Mouse (Mus musculus) lung, embryonic 14.5 days (tissue): ENCODE measurements around the gene Lmf1. TPM values are rescaled to one million over a fixed set of nuclear protein-coding genes. Genes with fewer than 3 reads are reported as not detected.

Source experiments
- ATAC-seq: fragments of 200-750 bp; cut with Nextera tagmentation; 2 replicates; pipeline ENCODE4 v1.8.0; 2017; ENCODE audit warnings: mild to moderate bottlenecking, moderate TSS enrichment, moderate library complexity; ENCODE audit not compliant: insufficient read depth
- DNase-seq: peaks from one replicate; pipeline ENCODE4 v3.0.0-alpha.2; 2015
- H3K27ac ChIP-seq: fragments of 300-500 bp; sonication (generic); 2 replicates; pipeline ENCODE4 v1.5.1; 2014; ENCODE audit warnings: low read depth, mild to moderate bottlenecking, moderate library complexity
- H3K27me3 ChIP-seq: fragments of 300-500 bp; sonication (generic); 2 replicates; pipeline ENCODE4 v1.6.1; 2014; ENCODE audit warnings: low read length, control low read depth; ENCODE audit not compliant: insufficient read depth
- H3K36me3 ChIP-seq: fragments of 300-500 bp; sonication (generic); 2 replicates; pipeline ENCODE4 v1.6.1; 2014; ENCODE audit warnings: control low read depth; ENCODE audit not compliant: insufficient read depth
- H3K4me1 ChIP-seq: fragments of 300-500 bp; sonication (generic); 2 replicates; pipeline ENCODE4 v1.6.1; 2014; ENCODE audit warnings: antibody characterized with exemption, control low read depth; ENCODE audit not compliant: insufficient read depth
- H3K4me2 ChIP-seq: fragments of 300-500 bp; sonication (generic); 2 replicates; pipeline ENCODE4 v1.6.1; 2014; ENCODE audit warnings: mild to moderate bottlenecking
- H3K4me3 ChIP-seq: fragments of 300-500 bp; sonication (generic); 2 replicates; pipeline ENCODE4 v1.5.1; 2014; ENCODE audit warnings: low read depth, low read length
- H3K9ac ChIP-seq: fragments of 300-500 bp; sonication (generic); 2 replicates; pipeline ENCODE4 v1.6.1; 2014
- H3K9me3 ChIP-seq: fragments of 300-500 bp; sonication (generic); 2 replicates; pipeline ENCODE4 v1.6.1; 2016; ENCODE audit warnings: low read depth, low read length, control low read depth
- CTCF ChIP-seq: IDR thresholded peaks from 2 replicates; pipeline ENCODE4 v1.5.1; 2016; ENCODE audit warnings: antibody characterized with exemption, low read depth
- WGBS: fragments of 180-500 bp; shearing (Covaris S2); extraction: QIAGEN DNeasy Blood & Tissue Kit; methylation state at CpG from one replicate; pipeline ENCODE4 v1.1.7; 2014; 5-methylcytosine and 5-hydroxymethylcytosine counted together
- polyA plus RNA-seq: library from polyadenylated mRNA; unstranded; fragments of >200 nt; fragmentation: Nextera tagmentation; extraction: Ambion mirVana; gene quantifications from 2 replicates; pipeline ENCODE4 v1.2.1, GENCODE M21; 2014

The Lmf1 gene
- polyA plus RNA-seq, 1 experiment from 2014 or later, result 25.7 TPM

DNA sequence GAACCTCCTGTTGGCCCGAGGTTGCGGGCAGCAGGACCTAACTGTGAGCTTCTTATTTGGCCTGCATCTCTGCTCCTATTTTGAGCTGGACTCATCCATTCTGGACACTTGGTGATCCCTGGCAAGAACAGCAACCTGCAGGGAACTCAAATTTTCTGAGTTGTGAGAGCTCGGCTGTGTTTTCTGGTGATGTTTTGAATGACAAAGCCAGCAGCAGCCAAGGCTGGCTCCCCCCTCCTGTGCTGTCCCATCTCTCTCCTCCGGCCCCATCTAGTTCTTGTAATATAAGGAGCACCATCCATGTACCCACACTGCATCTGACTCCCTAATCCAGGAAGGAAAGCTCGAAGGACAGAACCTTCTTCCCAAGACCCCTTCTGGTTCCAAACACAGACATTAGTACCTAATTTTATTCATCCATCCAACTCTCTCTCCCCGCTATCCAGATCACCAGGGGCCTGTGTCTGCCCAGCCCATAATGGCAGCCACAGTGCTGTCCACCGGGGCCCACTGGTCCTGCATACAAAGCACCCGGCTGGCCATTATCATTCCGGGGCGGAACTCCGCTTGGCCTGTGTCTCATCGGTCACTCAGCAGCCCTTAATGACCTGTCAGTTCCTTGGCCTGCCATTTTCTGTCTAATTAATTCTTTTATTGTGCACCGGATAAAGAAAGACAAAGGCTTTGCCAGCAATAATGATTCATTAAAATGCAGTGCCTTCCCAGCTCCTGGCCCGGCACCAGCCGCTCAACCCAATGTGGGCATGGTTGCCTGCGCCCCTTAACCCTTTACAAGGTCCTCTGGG lies 17.5 kb upstream of the Lmf1 start:
- H3K4me3 ChIP-seq, result no peak overlapping the region
- H3K4me1 ChIP-seq, result no peaks in the 10 kb centered on the region
- H3K36me3 ChIP-seq, result no peaks in the 10 kb centered on the region
- no peaks in the 10 kb centered on the region for H3K9me3 ChIP-seq
- H3K9ac ChIP-seq, result no peak overlapping the region
- DNase-seq, result no peak
- 76% methylated on average over 16 of the region's 16 CpGs for WGBS
- H3K4me2 ChIP-seq, result no peak overlapping the region
- ATAC-seq, result no peak
- peaks cover 9% of the 10 kb centered on the region; the same call in 1 of the 2 replicates for H3K27me3 ChIP-seq
- H3K27ac ChIP-seq, result no peak overlapping the region
- TF ChIP-seq CTCF, result no peak

GRCm38 (mm10) chr17:25564481-25564880 lies 14.4 kb upstream of the Lmf1 start:
- no peaks in the 10 kb centered on the region for H3K4me1 ChIP-seq
- H3K9ac ChIP-seq, result no peak overlapping the region
- DNase-seq, result no peak
- no peak overlapping the region for H3K4me3 ChIP-seq
- whole genome bisulfite sequencing, result 80% methylated on average over 5 of the region's 5 CpGs
- H3K9me3 ChIP-seq, result no peaks in the 10 kb centered on the region
- TF ChIP-seq CTCF, result no peak
- peaks cover 14% of the 10 kb centered on the region for H3K27me3 ChIP-seq
- no peak overlapping the region for H3K27ac ChIP-seq
- no peaks in the 10 kb centered on the region for H3K36me3 ChIP-seq
- ATAC-seq, result no peak
- H3K4me2 ChIP-seq, result no peak overlapping the region

- H3K27ac ChIP-seq, result no peak overlapping the region
- peak; percentile 40 for DNase-seq
- no peak overlapping the region for H3K4me3 ChIP-seq
- H3K9me3 ChIP-seq, result no peaks in the 10 kb centered on the region
- H3K36me3 ChIP-seq, result no peaks in the 10 kb centered on the region
- H3K4me1 ChIP-seq, result peaks cover 3% of the 10 kb centered on the region; the same call in 1 of the 2 replicates
- ATAC-seq, result no peak
- H3K9ac ChIP-seq, result no peak overlapping the region
- H3K4me2 ChIP-seq, result no peak overlapping the region
- H3K27me3 ChIP-seq, result peaks cover 22% of the 10 kb centered on the region
- no peak for TF ChIP-seq CTCF
- 21% methylated on average over 6 of the region's 6 CpGs for WGBS
Measured at GRCm38 (mm10) chr17:25565244-25565643, 13.6 kb upstream of the Lmf1 start.

DNA sequence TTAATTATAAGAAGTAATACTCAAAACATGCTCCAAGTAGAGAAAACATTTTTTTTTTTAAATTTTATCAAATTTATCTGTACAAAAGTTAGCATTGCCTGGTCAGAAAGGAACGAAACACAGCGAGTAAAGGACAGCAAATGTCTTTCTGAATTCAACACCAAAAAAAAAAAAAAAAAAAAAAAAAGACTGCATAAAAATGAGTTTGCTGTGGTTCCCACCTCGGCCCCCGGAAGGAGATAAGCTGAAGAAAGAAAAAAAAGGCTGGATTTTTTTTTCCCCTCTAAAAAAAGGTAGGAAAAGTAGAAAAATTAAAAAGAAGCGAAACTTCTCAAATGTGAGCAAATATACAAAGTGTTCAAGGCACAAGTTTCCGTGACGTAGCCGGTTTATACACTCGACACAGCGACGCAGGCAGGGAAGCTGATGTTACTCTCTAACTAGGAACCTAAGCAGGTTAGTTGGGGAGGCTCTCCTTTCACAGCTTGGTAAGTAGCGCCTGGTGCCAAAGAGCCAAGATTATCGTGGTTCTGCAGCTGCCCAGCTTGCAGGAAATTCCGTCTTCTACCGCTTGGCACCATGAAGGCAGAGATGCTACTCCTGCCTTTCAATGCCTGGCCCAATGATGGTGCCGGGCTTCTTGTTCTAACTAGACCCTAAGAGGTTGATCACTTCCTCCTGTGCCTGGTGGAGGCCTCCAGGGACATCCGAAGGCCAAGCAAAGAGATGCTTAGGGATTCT lies 12.9 kb upstream of the Lmf1 start:
- Histone ChIP-seq H3K27me3 (peaks cover 24% of the 10 kb centered on the region), H3K9ac (no peak overlapping the region), H3K4me3 (no peak overlapping the region), H3K4me1 (peaks cover 4% of the 10 kb centered on the region; the same call in 1 of the 2 replicates), H3K9me3 (no peaks in the 10 kb centered on the region), H3K36me3 (no peaks in the 10 kb centered on the region), H3K27ac (no peak overlapping the region), H3K4me2 (no peak overlapping the region)
- 75% methylated on average over 17 of the region's 17 CpGs for WGBS
- TF ChIP-seq CTCF, result no peak
- no peak for ATAC-seq
- DNase-seq, result no peak

GRCm38 (mm10) chr17:25567261-25567660 lies 11.6 kb upstream of the Lmf1 start:
- H3K4me1 ChIP-seq, result peaks cover 4% of the 10 kb centered on the region; the same call in 1 of the 2 replicates
- no peak overlapping the region for H3K9ac ChIP-seq
- H3K27me3 ChIP-seq, result peaks cover 27% of the 10 kb centered on the region
- no peak for TF ChIP-seq CTCF
- no peaks in the 10 kb centered on the region for H3K9me3 ChIP-seq
- WGBS, result 76% methylated on average over 13 of the region's 13 CpGs
- ATAC-seq (no peak), DNase-seq (no peak)
- H3K27ac ChIP-seq, result no peak overlapping the region
- H3K36me3 ChIP-seq, result no peaks in the 10 kb centered on the region
- H3K4me2 ChIP-seq, result no peak overlapping the region
- no peak overlapping the region for H3K4me3 ChIP-seq

DNA sequence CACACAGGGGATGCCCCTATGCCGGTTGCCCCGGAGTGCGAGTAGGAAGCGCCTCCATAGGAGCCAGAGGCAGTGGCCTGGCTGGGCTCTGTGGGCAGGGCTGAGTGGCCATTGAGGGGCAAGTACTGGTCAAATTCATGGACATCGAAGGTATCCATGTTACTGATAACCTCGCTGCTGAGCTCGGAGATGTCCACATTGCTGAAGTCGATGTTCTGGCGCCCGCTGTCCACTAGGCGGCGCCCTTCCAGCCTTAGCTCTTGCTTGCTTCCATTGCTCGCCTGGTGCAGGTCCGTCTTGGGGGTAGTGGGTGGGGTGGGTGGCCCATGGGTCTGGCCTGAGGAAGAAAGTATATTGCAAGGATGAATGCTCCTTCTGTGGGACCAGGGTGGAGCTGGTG lies 11.1 kb upstream of the Lmf1 start:
- TF ChIP-seq CTCF, result peak; percentile 95
- Histone ChIP-seq H3K36me3 (no peaks in the 10 kb centered on the region), H3K9me3 (no peaks in the 10 kb centered on the region), H3K4me3 (no peak overlapping the region), H3K27me3 (peaks cover 27% of the 10 kb centered on the region), H3K4me2 (0 out of 2 replicates have a peak overlapping the region, but pooled peaks have one; percentile 10), H3K4me1 (peaks cover 4% of the 10 kb centered on the region; the same call in 1 of the 2 replicates), H3K9ac (no peak overlapping the region), H3K27ac (no peak overlapping the region)
- 16% methylated on average over 14 of the region's 14 CpGs for WGBS
- ATAC-seq (no peak), DNase-seq (peak; percentile 85)

- 38% methylated on average over 10 of the region's 10 CpGs for WGBS
- peaks cover 27% of the 10 kb centered on the region for H3K27me3 ChIP-seq
- no peak overlapping the region for H3K4me3 ChIP-seq
Measured at GRCm38 (mm10) chr17:25568206-25568605, 10.7 kb upstream of the Lmf1 start.

More at GRCm38 (mm10) chr17:25568206-25568605, 10.7 kb upstream of the Lmf1 start:
- DNase-seq, result peak; percentile 43
- TF ChIP-seq CTCF, result no peak
- no peak for ATAC-seq
- Histone ChIP-seq H3K4me1 (peaks cover 4% of the 10 kb centered on the region; the same call in 1 of the 2 replicates), H3K4me2 (no peak overlapping the region), H3K27ac (no peak overlapping the region), H3K36me3 (no peaks in the 10 kb centered on the region), H3K9me3 (no peaks in the 10 kb centered on the region), H3K9ac (no peak overlapping the region)
